Mouse (Mus musculus) hindbrain, embryonic 10.5 days (tissue): ENCODE data around the gene Gm17617. TPM values are rescaled to one million over a fixed set of nuclear protein-coding genes. Genes with fewer than 3 reads are reported as not detected.

Source experiments
- DNase-seq: peaks from one replicate; pipeline ENCODE4 v3.0.0-alpha.2; 2017; ENCODE audit warnings: low spot score
- H3K27ac ChIP-seq: fragments of 300-500 bp; sonication (generic); 2 replicates; pipeline ENCODE4 v1.5.1; 2016; ENCODE audit warnings: mild to moderate bottlenecking, moderate library complexity
- H3K27me3 ChIP-seq: fragments of 300-500 bp; sonication (generic); 2 replicates; pipeline ENCODE4 v1.6.1; 2016; ENCODE audit warnings: mild to moderate bottlenecking; ENCODE audit not compliant: poor library complexity, insufficient read depth, severe bottlenecking
- H3K36me3 ChIP-seq: fragments of 300-500 bp; sonication (generic); 2 replicates; pipeline ENCODE4 v1.6.1; 2016; ENCODE audit warnings: mild to moderate bottlenecking, moderate library complexity
- H3K4me1 ChIP-seq: fragments of 300-500 bp; sonication (generic); replicated peaks from 2 replicates; pipeline ENCODE4 v1.6.1; 2016; ENCODE audit warnings: mild to moderate bottlenecking
- H3K4me3 ChIP-seq: fragments of 300-500 bp; sonication (generic); 2 replicates; pipeline ENCODE4 v1.5.1; 2016; ENCODE audit warnings: mild to moderate bottlenecking, moderate library complexity
- H3K9me3 ChIP-seq: fragments of 300-500 bp; sonication (generic); 2 replicates; pipeline ENCODE4 v1.6.1; 2016; ENCODE audit warnings: mild to moderate bottlenecking, moderate library complexity
- WGBS: fragments of 180-500 bp; shearing (Covaris S2); methylation state at CpG from one replicate; pipeline ENCODE4 v1.1.7; 2016; 5-methylcytosine and 5-hydroxymethylcytosine counted together
- polyA plus RNA-seq: library from polyadenylated mRNA; unstranded; fragments of >200 nt; fragmentation: Nextera tagmentation; extraction: Ambion mirVana; gene quantifications from 2 replicates; pipeline ENCODE4 v1.2.1, GENCODE M21; 2016

Gene Gm17617
- not detected in 2 replicates for polyA plus RNA-seq

- no peak for DNase-seq
- peaks cover 6% of the 10 kb centered on the region; the same call in 1 of the 2 replicates for H3K4me1 ChIP-seq
- no peaks in the 10 kb centered on the region for H3K9me3 ChIP-seq
- H3K36me3 ChIP-seq, result peaks cover 59% of the 10 kb centered on the region
- WGBS, result 94% methylated on average over 2 of the region's 2 CpGs
- no peak within 1 kb of the TSS for H3K27ac ChIP-seq
- no peaks in the 10 kb centered on the region for H3K27me3 ChIP-seq
- no peak within 1 kb of the TSS for H3K4me3 ChIP-seq
Observed at GRCm38 (mm10) chr13:55133448-55133847, at the start of gene Gm17617. Gene Gm17617 (minus strand): TSS chr13:55133548.

GRCm38 (mm10) chr13:55182173-55182894, 49.0 kb upstream of the Gm17617 start:
- WGBS, result 3% methylated on average over 23 of the region's 23 CpGs
- Histone ChIP-seq H3K27ac (peak overlapping the region; percentile 84), H3K9me3 (no peaks in the 10 kb centered on the region), H3K4me1 (peaks cover 7% of the 10 kb centered on the region; the same call in 1 of the 2 replicates), H3K36me3 (no peaks in the 10 kb centered on the region), H3K27me3 (no peaks in the 10 kb centered on the region), H3K4me3 (peak overlapping the region; percentile 50)
- DNase-seq, result peak; percentile 79

GRCm38 (mm10) chr13:55181786-55182172, 48.4 kb upstream of the Gm17617 start:
- peak overlapping the region; percentile 50; the same call in 1 of the 2 replicates for H3K4me3 ChIP-seq
- H3K27ac ChIP-seq, result no peak overlapping the region

GRCm38 (mm10) chr13:55179591-55179990, 46.2 kb upstream of the Gm17617 start:
- Histone ChIP-seq H3K27me3 (no peaks in the 10 kb centered on the region), H3K4me3 (no peak overlapping the region), H3K9me3 (no peaks in the 10 kb centered on the region), H3K36me3 (no peaks in the 10 kb centered on the region), H3K27ac (no peak overlapping the region), H3K4me1 (peaks cover 7% of the 10 kb centered on the region; the same call in 1 of the 2 replicates)
- 90% methylated on average over 3 of the region's 3 CpGs for WGBS
- no peak for DNase-seq

More at GRCm38 (mm10) chr13:55181786-55182172, 48.4 kb upstream of the Gm17617 start:
- Histone ChIP-seq H3K27me3 (no peaks in the 10 kb centered on the region), H3K9me3 (no peaks in the 10 kb centered on the region), H3K36me3 (no peaks in the 10 kb centered on the region), H3K4me1 (peaks cover 7% of the 10 kb centered on the region; the same call in 1 of the 2 replicates)
- no peak for DNase-seq
- WGBS, result 71% methylated on average over 2 of the region's 2 CpGs

GRCm38 (mm10) chr13:55178556-55178955, 45.2 kb upstream of the Gm17617 start:
- 35% methylated on average over 2 of the region's 2 CpGs for WGBS
- Histone ChIP-seq H3K36me3 (no peaks in the 10 kb centered on the region), H3K27ac (no peak overlapping the region), H3K4me3 (no peak overlapping the region), H3K9me3 (no peaks in the 10 kb centered on the region), H3K4me1 (peaks cover 11% of the 10 kb centered on the region; the same call in 1 of the 2 replicates), H3K27me3 (peaks cover 10% of the 10 kb centered on the region; the same call in 1 of the 2 replicates)
- peak; percentile 79 for DNase-seq

GRCm38 (mm10) chr13:55177903-55178496, 44.7 kb upstream of the Gm17617 start:
- Histone ChIP-seq H3K27me3 (peaks cover 10% of the 10 kb centered on the region; the same call in 1 of the 2 replicates), H3K27ac (no peak overlapping the region), H3K4me1 (peaks cover 11% of the 10 kb centered on the region; the same call in 1 of the 2 replicates), H3K9me3 (no peaks in the 10 kb centered on the region), H3K36me3 (no peaks in the 10 kb centered on the region), H3K4me3 (no peak overlapping the region)
- WGBS, result 63% methylated on average over 4 of the region's 4 CpGs
- DNase-seq, result no peak

GRCm38 (mm10) chr13:55176265-55176664, 42.9 kb upstream of the Gm17617 start:
- Histone ChIP-seq H3K27ac (no peak overlapping the region), H3K27me3 (peaks cover 15% of the 10 kb centered on the region), H3K4me1 (peaks cover 20% of the 10 kb centered on the region), H3K4me3 (no peak overlapping the region), H3K9me3 (no peaks in the 10 kb centered on the region), H3K36me3 (no peaks in the 10 kb centered on the region)
- 91% methylated on average over 6 of the region's 6 CpGs for WGBS
- DNase-seq, result no peak

GRCm38 (mm10) chr13:55174347-55174746, 41.0 kb upstream of the Gm17617 start:
- WGBS, result 76% methylated on average over 11 of the region's 11 CpGs
- Histone ChIP-seq H3K9me3 (no peaks in the 10 kb centered on the region), H3K27ac (no peak overlapping the region; the same call in 1 of the 2 replicates), H3K4me1 (peaks cover 26% of the 10 kb centered on the region), H3K27me3 (peaks cover 15% of the 10 kb centered on the region), H3K4me3 (no peak overlapping the region), H3K36me3 (no peaks in the 10 kb centered on the region)
- DNase-seq, result no peak

GRCm38 (mm10) chr13:55172336-55172770, 39.0 kb upstream of the Gm17617 start:
- Histone ChIP-seq H3K27me3 (peaks cover 15% of the 10 kb centered on the region), H3K4me3 (peak overlapping the region; percentile 36), H3K36me3 (no peaks in the 10 kb centered on the region), H3K9me3 (no peaks in the 10 kb centered on the region), H3K27ac (peak overlapping the region; percentile 50), H3K4me1 (peaks cover 45% of the 10 kb centered on the region)
- WGBS, result 54% methylated on average over 7 of the region's 7 CpGs
- no peak for DNase-seq

- 16% methylated on average over 26 of the region's 26 CpGs for WGBS
- Histone ChIP-seq H3K27ac (peak overlapping the region; percentile 83), H3K36me3 (no peaks in the 10 kb centered on the region), H3K9me3 (no peaks in the 10 kb centered on the region), H3K4me3 (peak overlapping the region; percentile 36), H3K27me3 (peaks cover 15% of the 10 kb centered on the region), H3K4me1 (peaks cover 45% of the 10 kb centered on the region)
- DNase-seq, result peak; percentile 52
Observed at GRCm38 (mm10) chr13:55171517-55172335, 38.4 kb upstream of the Gm17617 start.

- Histone ChIP-seq H3K27ac (peak overlapping the region; percentile 72), H3K4me3 (no peak overlapping the region), H3K36me3 (no peaks in the 10 kb centered on the region), H3K27me3 (peaks cover 10% of the 10 kb centered on the region), H3K4me1 (peaks cover 41% of the 10 kb centered on the region), H3K9me3 (no peaks in the 10 kb centered on the region)
- peak; percentile 44 for DNase-seq
- WGBS, result 61% methylated on average over 13 of the region's 13 CpGs
Observed at GRCm38 (mm10) chr13:55168958-55169369, 35.6 kb upstream of the Gm17617 start.

GRCm38 (mm10) chr13:55168255-55168654, 34.9 kb upstream of the Gm17617 start:
- Histone ChIP-seq H3K9me3 (no peaks in the 10 kb centered on the region), H3K4me1 (peaks cover 41% of the 10 kb centered on the region), H3K36me3 (no peaks in the 10 kb centered on the region), H3K4me3 (no peak overlapping the region), H3K27me3 (peaks cover 6% of the 10 kb centered on the region), H3K27ac (peak overlapping the region; percentile 72)
- DNase-seq, result no peak
- WGBS, result 98% methylated on average over 5 of the region's 5 CpGs
